Mouse (Mus musculus): ENCODE measurements at regions not wholly inside any gene's neighbourhood (a gene's known extent, or its start where the extent isn't known, plus 50 kb on each side); places are given as distances from the start of the nearest gene placed in this dataset.

GRCm38 (mm10) chr3:103463760-103464159 lies 111.3 kb upstream of the Syt6 start:
- no peak for DNase-seq (ENCODE audit: low read depth in 2 of 2, low spot score in 2 of 2)

GRCm38 (mm10) chr3:103464181-103464580 lies 110.8 kb upstream of the Syt6 start:
- DNase-seq (ENCODE audit: low read depth in 2 of 2, low spot score in 2 of 2): no peak

GRCm38 (mm10) chr3:103464729-103465128 lies 110.3 kb upstream of the Syt6 start:
- no peak for DNase-seq (ENCODE audit: low read depth in 2 of 2, low spot score in 2 of 2)

GRCm38 (mm10) chr3:103465132-103465690 lies 109.8 kb upstream of the Syt6 start:
- DNase-seq (ENCODE audit: low read depth in 2 of 2, low spot score in 2 of 2): no peak

- peak in 1 of 2 experiments; percentile 17 for DNase-seq (ENCODE audit: low read depth in 2 of 2, low spot score in 2 of 2)
Measured at GRCm38 (mm10) chr3:103465948-103466347, 109.1 kb upstream of the Syt6 start.

GRCm38 (mm10) chr3:103470586-103471400 lies 104.2 kb upstream of the Syt6 start:
- no peak for DNase-seq (ENCODE audit: low read depth in 2 of 2, low spot score in 2 of 2)

- no peak for DNase-seq (ENCODE audit: low read depth in 2 of 2, low spot score in 2 of 2)
Measured at GRCm38 (mm10) chr3:103472598-103472997, 102.4 kb upstream of the Syt6 start.

GRCm38 (mm10) chr3:103473336-103473735 lies 101.7 kb upstream of the Syt6 start:
- no peak for DNase-seq (ENCODE audit: low read depth in 2 of 2, low spot score in 2 of 2)

- no peak for DNase-seq (ENCODE audit: low read depth in 2 of 2, low spot score in 2 of 2)
Measured at GRCm38 (mm10) chr3:103479845-103480543, 95.0 kb upstream of the Syt6 start.

GRCm38 (mm10) chr3:103480676-103481075 lies 94.4 kb upstream of the Syt6 start:
- DNase-seq (ENCODE audit: low read depth in 2 of 2, low spot score in 2 of 2): no peak

GRCm38 (mm10) chr3:103483316-103483715 lies 91.7 kb upstream of the Syt6 start:
- no peak for DNase-seq (ENCODE audit: low read depth in 2 of 2, low spot score in 2 of 2)

- DNase-seq (ENCODE audit: low read depth in 2 of 2, low spot score in 2 of 2): no peak
Measured at GRCm38 (mm10) chr3:103483762-103484161, 91.3 kb upstream of the Syt6 start.

GRCm38 (mm10) chr3:103489786-103490185 lies 85.2 kb upstream of the Syt6 start:
- DNase-seq (ENCODE audit: low read depth in 2 of 2, low spot score in 2 of 2): no peak

GRCm38 (mm10) chr3:103490966-103491365 lies 84.1 kb upstream of the Syt6 start:
- no peak for DNase-seq (ENCODE audit: low read depth in 2 of 2, low spot score in 2 of 2)

- DNase-seq (ENCODE audit: low read depth in 2 of 2, low spot score in 2 of 2): no peak
Measured at GRCm38 (mm10) chr3:103492211-103492610, 82.8 kb upstream of the Syt6 start.

- DNase-seq (ENCODE audit: low read depth in 2 of 2, low spot score in 2 of 2): no peak
Measured at GRCm38 (mm10) chr3:103493623-103494022, 81.4 kb upstream of the Syt6 start.

- peak; percentile 21 to 36 for DNase-seq (ENCODE audit: low read depth in 2 of 2, low spot score in 2 of 2)
Measured at GRCm38 (mm10) chr3:103494043-103494442, 81.0 kb upstream of the Syt6 start.

- no peak for DNase-seq (ENCODE audit: low read depth in 2 of 2, low spot score in 2 of 2)
Measured at GRCm38 (mm10) chr3:103496083-103496482, 78.9 kb upstream of the Syt6 start.

- DNase-seq (ENCODE audit: low read depth in 2 of 2, low spot score in 2 of 2): no peak
Measured at GRCm38 (mm10) chr3:103496683-103497082, 78.3 kb upstream of the Syt6 start.

- no peak for DNase-seq (ENCODE audit: low read depth in 2 of 2, low spot score in 2 of 2)
Measured at GRCm38 (mm10) chr3:103497696-103498095, 77.3 kb upstream of the Syt6 start.

- no peak for DNase-seq (ENCODE audit: low read depth in 2 of 2, low spot score in 2 of 2)
Measured at GRCm38 (mm10) chr3:103498458-103498857, 76.6 kb upstream of the Syt6 start.

GRCm38 (mm10) chr3:103499801-103500200 lies 75.2 kb upstream of the Syt6 start:
- DNase-seq (ENCODE audit: low read depth in 2 of 2, low spot score in 2 of 2): no peak
